Mouse (Mus musculus) forebrain, embryonic 11.5 days (tissue): ENCODE results near the gene Tgoln1. TPM values are rescaled to one million over a fixed set of nuclear protein-coding genes. Genes with fewer than 3 reads are reported as not detected.

Source experiments
- ATAC-seq: fragments of 200-750 bp; cut with Nextera tagmentation; replicated peaks from 2 replicates; pipeline ENCODE4 v1.8.0; 2017; ENCODE audit warnings: moderate TSS enrichment; ENCODE audit not compliant: low FRiP score
- DNase-seq: peaks from one replicate; pipeline ENCODE4 v3.0.0-alpha.2; 2017; ENCODE audit warnings: low spot score
- H3K27ac ChIP-seq: fragments of 300-500 bp; sonication (generic); 2 replicates; pipeline ENCODE4 v1.5.1; 2014; ENCODE audit warnings: low read depth, low read length
- H3K27me3 ChIP-seq: fragments of 300-500 bp; sonication (generic); 2 replicates; pipeline ENCODE4 v1.6.1; 2014; ENCODE audit warnings: mild to moderate bottlenecking, low read length, mixed read lengths; ENCODE audit not compliant: control insufficient read depth, insufficient read depth
- H3K36me3 ChIP-seq: fragments of 300-500 bp; sonication (generic); 2 replicates; pipeline ENCODE4 v1.6.1; 2014; ENCODE audit warnings: mild to moderate bottlenecking, low read length, moderate library complexity, mixed read lengths; ENCODE audit not compliant: control insufficient read depth, insufficient read depth
- H3K4me1 ChIP-seq: fragments of 300-500 bp; sonication (generic); replicated peaks from 2 replicates; pipeline ENCODE4 v1.6.1; 2014; ENCODE audit warnings: low read length, mixed read lengths; ENCODE audit not compliant: control insufficient read depth, insufficient read depth
- H3K4me2 ChIP-seq: fragments of 300-500 bp; sonication (generic); 2 replicates; pipeline ENCODE4 v1.6.1; 2014; ENCODE audit warnings: low read depth, mild to moderate bottlenecking, low read length, moderate library complexity, mixed read lengths; ENCODE audit not compliant: severe bottlenecking
- H3K4me3 ChIP-seq: fragments of 300-500 bp; sonication (generic); 2 replicates; pipeline ENCODE4 v1.5.1; 2014; ENCODE audit warnings: low read depth, low read length
- H3K9ac ChIP-seq: fragments of 300-500 bp; sonication (generic); 2 replicates; pipeline ENCODE4 v1.6.1; 2014; ENCODE audit warnings: low read length
- H3K9me3 ChIP-seq: fragments of 300-500 bp; sonication (generic); 2 replicates; pipeline ENCODE4 v1.6.1; 2016; ENCODE audit warnings: low read length, mixed read lengths; ENCODE audit not compliant: control insufficient read depth
- WGBS: fragments of 180-500 bp; shearing (Covaris S2); extraction: QIAGEN DNeasy Blood & Tissue Kit; methylation state at CpG from one replicate; pipeline ENCODE4 v1.1.7; 2014; 5-methylcytosine and 5-hydroxymethylcytosine counted together
- polyA plus RNA-seq: library from polyadenylated mRNA; unstranded; fragments of >200 nt; fragmentation: Nextera tagmentation; extraction: Ambion mirVana; gene quantifications from 2 replicates; pipeline ENCODE4 v1.2.1, GENCODE M21; 2014

The Tgoln1 gene
- 34.1 and 35.1 TPM in 2 replicates for polyA plus RNA-seq

DNA sequence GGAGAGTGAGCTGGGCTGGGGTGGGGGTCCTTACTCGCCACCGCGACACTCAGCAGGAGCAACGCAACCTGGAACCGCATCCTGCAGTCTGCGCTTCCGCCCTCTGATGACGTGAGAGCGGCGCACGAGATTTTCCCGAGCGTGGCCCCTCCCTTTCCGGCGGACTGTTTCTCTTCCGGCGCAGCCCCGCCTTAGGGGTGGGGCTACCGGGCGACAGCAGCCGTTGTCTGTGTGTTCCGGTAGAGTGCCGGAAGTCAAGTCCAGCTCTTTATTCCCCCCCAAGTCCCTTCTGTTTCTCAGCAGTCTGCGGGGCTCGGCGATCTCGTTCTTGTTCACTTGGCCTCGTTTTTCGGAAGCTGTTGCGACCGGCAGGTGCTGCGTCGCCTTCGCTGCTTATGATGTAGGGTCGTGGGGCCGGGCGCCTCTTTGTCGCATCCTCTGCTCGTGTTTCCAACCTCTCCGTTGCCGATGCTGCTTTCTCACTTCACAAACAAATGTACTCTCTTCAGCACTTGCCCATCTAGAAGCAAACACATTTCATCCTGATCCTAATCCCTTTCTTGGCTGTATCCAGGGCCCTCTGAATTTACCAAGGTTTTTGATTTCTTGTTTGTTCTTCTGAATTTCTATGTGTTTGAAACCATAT lies at the start of gene Tgoln1:
Gene Tgoln1, minus strand, starts transcription at position 358 of the 646 bp plus-strand sequence.
- Histone ChIP-seq H3K36me3 (peaks cover 2% of the 10 kb centered on the region; the same call in 1 of the 2 replicates), H3K9ac (peak within 1 kb of the TSS; percentile 86), H3K9me3 (no peaks in the 10 kb centered on the region), H3K4me2 (peak within 1 kb of the TSS; percentile 88), H3K27me3 (no peaks in the 10 kb centered on the region), H3K4me1 (peaks cover 8% of the 10 kb centered on the region; the same call in 1 of the 2 replicates), H3K4me3 (peak within 1 kb of the TSS; percentile 60), H3K27ac (peak within 1 kb of the TSS; percentile 65)
- DNase-seq (peak; percentile 96), ATAC-seq (peak; percentile 98)
- under 1% methylated on average over 41 of the region's 41 CpGs for WGBS

DNA sequence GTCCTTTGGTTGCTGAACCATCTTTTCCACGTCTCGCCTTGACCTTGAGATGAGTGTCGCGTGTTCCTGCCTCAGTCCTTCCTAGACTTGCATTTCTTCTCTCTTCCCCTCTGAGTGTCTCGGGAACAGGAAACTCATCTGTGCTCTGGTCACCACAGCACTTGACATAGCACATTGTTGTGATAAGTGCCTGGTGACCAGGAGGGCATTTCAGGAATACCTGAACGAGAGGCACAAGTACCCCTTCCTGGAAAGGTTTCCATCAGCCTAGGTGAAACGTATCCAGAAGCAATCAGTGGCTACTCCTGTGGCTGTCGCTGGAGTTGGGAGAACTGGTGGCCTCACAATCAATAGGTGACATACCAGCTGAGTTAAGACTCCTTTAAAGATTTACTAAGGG lies 47.5 kb upstream of the Tgoln1 start:
- no peaks in the 10 kb centered on the region for H3K27me3 ChIP-seq
- no peak overlapping the region for H3K27ac ChIP-seq
- no peak for DNase-seq
- H3K4me3 ChIP-seq: no peak overlapping the region
- WGBS: 81% methylated on average over 8 of the region's 8 CpGs
- no peaks in the 10 kb centered on the region for H3K36me3 ChIP-seq
- no peak for ATAC-seq
- no peak overlapping the region for H3K9ac ChIP-seq
- 0 out of 2 replicates have a peak, but pooled peaks cover 2% of the 10 kb centered on the region for H3K4me1 ChIP-seq
- no peaks in the 10 kb centered on the region for H3K9me3 ChIP-seq
- no peak overlapping the region for H3K4me2 ChIP-seq

DNA sequence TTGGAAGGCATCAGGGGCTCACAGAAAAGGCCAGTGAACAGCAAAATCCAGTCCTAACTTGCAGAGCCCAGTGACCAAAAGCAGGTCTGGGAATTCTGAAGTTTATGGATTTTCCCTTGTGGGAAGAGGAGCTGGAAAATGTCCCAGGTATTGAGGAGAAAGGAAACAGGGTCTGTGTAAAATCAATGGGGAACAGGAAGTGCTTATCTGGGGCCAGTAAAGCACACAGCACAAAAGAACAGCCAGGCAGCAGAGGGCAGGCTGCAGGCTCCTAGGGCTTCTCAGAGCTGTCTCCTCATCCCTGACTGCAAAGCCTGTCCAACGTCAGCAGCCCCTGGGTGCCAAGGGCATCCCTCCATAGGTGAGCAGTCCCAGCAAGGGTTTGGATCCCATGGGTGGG lies 46.2 kb upstream of the Tgoln1 start:
- Histone ChIP-seq H3K4me2 (no peak overlapping the region), H3K9ac (no peak overlapping the region; the same call in 1 of the 2 replicates), H3K4me3 (no peak overlapping the region), H3K4me1 (0 out of 2 replicates have a peak, but pooled peaks cover 1% of the 10 kb centered on the region), H3K9me3 (no peaks in the 10 kb centered on the region), H3K27ac (no peak overlapping the region), H3K36me3 (no peaks in the 10 kb centered on the region), H3K27me3 (no peaks in the 10 kb centered on the region)
- DNase-seq: no peak
- 29% methylated on average over 1 of the region's 1 CpGs for WGBS
- ATAC-seq: no peak

DNA sequence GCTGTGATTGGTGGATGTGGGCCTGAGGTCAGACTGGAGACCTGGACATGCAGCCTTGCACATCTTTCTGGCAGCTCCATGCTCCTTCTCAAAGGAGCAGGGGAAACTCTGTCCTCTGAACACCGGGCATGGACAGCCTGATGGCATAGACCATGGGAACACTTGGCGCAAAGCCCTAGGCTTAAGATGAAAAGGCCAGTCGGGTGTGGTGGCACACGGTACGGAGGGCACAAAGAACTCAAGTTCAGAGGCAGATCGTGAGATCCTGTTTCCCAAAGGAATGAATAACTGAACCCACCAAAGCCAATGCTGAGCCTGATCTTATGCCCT lies 43.6 kb upstream of the Tgoln1 start:
- ATAC-seq: no peak
- peaks cover 5% of the 10 kb centered on the region; the same call in 1 of the 2 replicates for H3K4me1 ChIP-seq
- 91% methylated on average over 6 of the region's 6 CpGs for WGBS
- no peak for DNase-seq
- no peak overlapping the region for H3K9ac ChIP-seq
- no peaks in the 10 kb centered on the region for H3K36me3 ChIP-seq
- H3K4me3 ChIP-seq: no peak overlapping the region
- H3K9me3 ChIP-seq: no peaks in the 10 kb centered on the region
- H3K4me2 ChIP-seq: no peak overlapping the region
- no peaks in the 10 kb centered on the region for H3K27me3 ChIP-seq
- H3K27ac ChIP-seq: no peak overlapping the region

DNA sequence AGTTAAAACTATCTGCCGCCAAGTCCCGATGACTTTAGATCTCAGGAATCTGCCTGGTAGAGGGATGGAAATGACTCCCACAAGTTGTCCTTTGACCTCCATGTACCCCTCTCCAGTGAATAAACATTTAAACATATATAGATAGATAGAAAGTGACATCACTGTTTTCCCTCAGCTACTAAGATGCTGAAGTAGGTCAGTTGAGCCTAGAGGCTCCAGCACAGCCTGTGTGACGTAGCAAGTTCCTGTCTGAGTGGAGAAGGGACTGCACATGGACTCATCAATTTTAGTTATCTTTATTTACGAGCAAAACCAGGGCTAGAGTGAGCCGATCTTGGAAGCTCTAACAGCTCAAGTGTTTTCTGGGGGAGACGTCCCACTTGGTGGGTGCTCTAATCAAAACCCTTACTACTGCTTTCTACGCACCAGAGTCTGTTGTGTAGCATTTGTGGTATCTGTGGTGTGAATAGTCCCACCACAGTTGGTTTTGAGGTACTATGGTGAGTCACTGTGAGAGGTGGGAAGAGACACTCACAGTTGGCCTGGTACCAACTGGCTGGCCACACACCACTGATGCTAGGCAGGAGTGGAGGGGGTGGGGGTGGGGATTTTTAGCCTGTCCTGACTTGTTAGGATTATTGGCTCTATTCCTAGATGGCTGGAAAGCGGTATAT lies 43.1 kb upstream of the Tgoln1 start:
- Histone ChIP-seq H3K36me3 (no peaks in the 10 kb centered on the region), H3K4me2 (no peak overlapping the region), H3K27me3 (no peaks in the 10 kb centered on the region), H3K4me3 (no peak overlapping the region), H3K9ac (no peak overlapping the region), H3K27ac (no peak overlapping the region), H3K9me3 (no peaks in the 10 kb centered on the region), H3K4me1 (peaks cover 8% of the 10 kb centered on the region; the same call in 1 of the 2 replicates)
- ATAC-seq: no peak
- WGBS: 90% methylated on average over 8 of the region's 8 CpGs
- no peak for DNase-seq

DNA sequence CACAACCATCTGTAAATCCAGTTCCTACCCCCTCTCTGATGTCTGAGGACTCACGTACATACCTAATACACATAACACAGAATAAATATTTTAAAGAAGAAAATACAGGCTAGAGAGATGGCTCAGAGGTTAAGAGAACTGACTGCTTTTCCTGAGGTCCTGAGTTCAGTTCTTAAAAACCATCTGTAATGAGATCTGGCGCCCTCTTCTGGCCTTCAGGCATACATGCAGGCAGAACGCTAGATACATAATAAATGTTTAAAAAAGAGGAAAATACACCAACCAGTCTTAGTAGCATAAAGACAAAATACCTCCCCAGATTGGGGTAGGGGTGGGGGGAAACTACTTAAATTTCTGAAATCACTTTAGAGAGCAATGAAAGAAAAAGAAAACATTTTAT lies 41.2 kb upstream of the Tgoln1 start:
- Histone ChIP-seq H3K36me3 (no peaks in the 10 kb centered on the region), H3K9ac (no peak overlapping the region), H3K4me3 (no peak overlapping the region), H3K4me2 (no peak overlapping the region), H3K27ac (no peak overlapping the region), H3K27me3 (no peaks in the 10 kb centered on the region), H3K9me3 (no peaks in the 10 kb centered on the region), H3K4me1 (peaks cover 12% of the 10 kb centered on the region)
- WGBS: 59% methylated on average over 3 of the region's 3 CpGs
- ATAC-seq (no peak), DNase-seq (no peak)

DNA sequence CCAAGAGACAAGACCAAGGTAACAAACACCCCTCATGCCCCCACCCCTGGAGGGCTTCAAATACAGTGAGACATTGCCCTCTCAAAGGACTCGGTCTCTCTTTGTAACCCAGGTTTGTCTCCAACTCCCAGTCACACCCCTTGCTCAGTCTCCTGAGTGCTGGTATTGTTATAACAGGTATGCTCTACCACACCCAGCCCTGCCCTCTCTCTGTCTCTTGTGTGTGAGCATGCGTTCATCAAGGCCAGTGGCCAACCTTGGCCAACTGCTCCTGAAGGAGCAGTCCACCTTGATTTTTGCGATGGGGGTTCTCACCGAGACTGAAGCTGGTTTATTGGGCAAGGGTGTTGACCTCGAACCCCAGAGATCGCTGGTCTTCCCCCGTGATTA lies 39.2 kb upstream of the Tgoln1 start:
- H3K9ac ChIP-seq: no peak overlapping the region
- no peaks in the 10 kb centered on the region for H3K9me3 ChIP-seq
- no peaks in the 10 kb centered on the region for H3K36me3 ChIP-seq
- H3K4me1 ChIP-seq: peaks cover 12% of the 10 kb centered on the region
- DNase-seq: no peak
- H3K27me3 ChIP-seq: no peaks in the 10 kb centered on the region
- H3K4me2 ChIP-seq: no peak overlapping the region
- no peak for ATAC-seq
- no peak overlapping the region for H3K4me3 ChIP-seq
- no peak overlapping the region for H3K27ac ChIP-seq
- 88% methylated on average over 7 of the region's 7 CpGs for WGBS

DNA sequence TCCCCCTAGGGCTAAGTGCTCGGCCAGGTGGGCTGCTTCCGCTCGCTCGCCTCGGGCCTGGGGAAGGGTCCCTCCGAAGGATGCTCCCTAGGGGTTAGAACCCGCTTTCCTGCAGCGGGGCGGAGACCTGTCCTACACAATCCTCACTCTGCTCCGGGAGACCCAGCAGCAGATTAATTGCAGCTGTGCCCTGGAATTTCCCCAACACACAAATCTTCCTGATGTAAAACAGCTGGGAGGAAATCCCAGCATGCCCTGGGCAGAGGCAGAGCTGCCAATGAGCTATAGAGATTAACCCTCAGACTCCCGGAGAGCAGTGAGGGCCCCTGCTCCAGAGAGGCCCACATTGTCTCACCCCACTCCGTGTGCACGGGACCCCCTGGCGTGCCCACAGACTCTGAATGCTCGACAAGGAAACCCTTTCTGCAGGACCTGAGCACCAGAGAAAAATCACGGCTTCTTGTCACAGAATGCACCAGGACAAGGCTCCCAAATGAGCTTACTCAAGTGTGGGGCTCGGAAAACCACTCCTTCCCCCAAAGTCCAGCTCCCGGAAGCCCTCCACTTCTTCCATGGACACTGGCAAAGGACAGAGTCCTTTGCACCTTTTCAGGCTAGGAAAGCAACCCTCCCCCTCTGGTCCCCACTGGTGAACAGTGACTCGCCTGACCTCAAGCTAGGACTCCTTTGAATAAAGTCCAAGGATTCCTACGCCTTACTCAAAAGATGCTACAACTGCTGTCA lies 38.7 kb upstream of the Tgoln1 start:
- no peaks in the 10 kb centered on the region for H3K9me3 ChIP-seq
- H3K27ac ChIP-seq: 0 out of 2 replicates have a peak overlapping the region, but pooled peaks have one; percentile 27
- peaks cover 12% of the 10 kb centered on the region for H3K4me1 ChIP-seq
- H3K36me3 ChIP-seq: no peaks in the 10 kb centered on the region
- 47% methylated on average over 20 of the region's 20 CpGs for WGBS
- DNase-seq (peak; percentile 67), ATAC-seq (peak; percentile 32; the same call in 1 of the 2 replicates)
- no peaks in the 10 kb centered on the region for H3K27me3 ChIP-seq
- H3K4me3 ChIP-seq: no peak overlapping the region
- H3K9ac ChIP-seq: 0 out of 2 replicates have a peak overlapping the region, but pooled peaks have one; percentile 6
- peak overlapping the region; percentile 27; the same call in 1 of the 2 replicates for H3K4me2 ChIP-seq
